Mouse (Mus musculus) hindbrain, embryonic 15.5 days (tissue): ENCODE results near the gene Cerkl. TPM values are rescaled to one million over a fixed set of nuclear protein-coding genes. Genes with fewer than 3 reads are reported as not detected.

Experiments
- ATAC-seq: fragments of 200-750 bp; cut with Nextera tagmentation; 2 replicates; pipeline ENCODE4 v1.8.0; 2017; ENCODE audit warnings: low read depth, moderate number of reproducible peaks, moderate TSS enrichment; ENCODE audit not compliant: low FRiP score
- H3K27ac ChIP-seq: fragments of 300-500 bp; sonication (generic); replicated peaks from 2 replicates; pipeline ENCODE4 v1.5.1; 2015; ENCODE audit warnings: mild to moderate bottlenecking, inconsistent platforms
- H3K27me3 ChIP-seq: fragments of 300-500 bp; sonication (generic); 2 replicates; pipeline ENCODE4 v1.6.1; 2015; ENCODE audit warnings: control low read depth, inconsistent platforms
- H3K36me3 ChIP-seq: fragments of 300-500 bp; sonication (generic); 2 replicates; pipeline ENCODE4 v1.6.1; 2015; ENCODE audit warnings: control low read depth, inconsistent platforms
- H3K4me1 ChIP-seq: fragments of 300-500 bp; sonication (generic); replicated peaks from 2 replicates; pipeline ENCODE4 v1.6.1; 2015; ENCODE audit warnings: control low read depth, inconsistent platforms
- H3K4me2 ChIP-seq: fragments of 300-500 bp; sonication (generic); 2 replicates; pipeline ENCODE4 v1.6.1; 2015; ENCODE audit warnings: moderate library complexity, mild to moderate bottlenecking, inconsistent platforms
- H3K4me3 ChIP-seq: fragments of 300-500 bp; sonication (generic); 2 replicates; pipeline ENCODE4 v1.5.1; 2015; ENCODE audit warnings: mild to moderate bottlenecking, inconsistent platforms
- H3K9ac ChIP-seq: fragments of 300-500 bp; sonication (generic); 2 replicates; pipeline ENCODE4 v1.6.1; 2015; ENCODE audit warnings: inconsistent platforms
- H3K9me3 ChIP-seq: fragments of 300-500 bp; sonication (generic); 2 replicates; pipeline ENCODE4 v1.6.1; 2016; ENCODE audit warnings: control low read depth, inconsistent platforms
- WGBS: fragments of 180-500 bp; shearing (Covaris S2); methylation state at CpG from one replicate; pipeline ENCODE4 v1.1.7; 2015; 5-methylcytosine and 5-hydroxymethylcytosine counted together
- polyA plus RNA-seq: library from polyadenylated mRNA; unstranded; fragments of >200 nt; fragmentation: Nextera tagmentation; extraction: Ambion mirVana; gene quantifications from 2 replicates; pipeline ENCODE4 v1.2.1, GENCODE M21; 2015

Gene Cerkl
- polyA plus RNA-seq, 1 experiment from 2014 or later = 2.5 TPM

DNA sequence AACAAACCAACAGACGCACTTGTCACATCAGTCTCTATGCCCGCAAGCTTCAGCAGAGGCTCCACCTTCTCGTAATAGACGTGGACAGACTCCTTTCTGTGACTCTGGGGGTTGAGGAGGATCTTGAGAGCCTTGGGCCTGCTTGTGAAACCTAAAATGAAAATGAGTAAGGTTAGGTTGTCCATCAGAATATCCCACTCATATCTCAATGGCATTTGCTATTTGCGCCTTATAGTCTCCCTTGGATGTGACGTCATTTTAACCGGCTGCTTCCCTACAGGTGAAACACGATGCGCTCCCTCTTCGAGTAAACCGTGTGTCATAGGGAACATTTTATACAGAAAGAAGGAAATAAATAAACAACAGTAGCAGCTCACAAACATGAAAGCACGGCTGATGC, 87.9 kb downstream of the Cerkl start:
- Histone ChIP-seq H3K9me3 (no peaks in the 10 kb centered on the region), H3K27ac (no peak overlapping the region), H3K27me3 (no peaks in the 10 kb centered on the region), H3K9ac (no peak overlapping the region), H3K4me3 (no peak overlapping the region), H3K4me1 (peaks cover 6% of the 10 kb centered on the region; the same call in 1 of the 2 replicates), H3K36me3 (no peaks in the 10 kb centered on the region), H3K4me2 (no peak overlapping the region)
- ATAC-seq = no peak
- WGBS = 85% methylated on average over 12 of the region's 12 CpGs

DNA sequence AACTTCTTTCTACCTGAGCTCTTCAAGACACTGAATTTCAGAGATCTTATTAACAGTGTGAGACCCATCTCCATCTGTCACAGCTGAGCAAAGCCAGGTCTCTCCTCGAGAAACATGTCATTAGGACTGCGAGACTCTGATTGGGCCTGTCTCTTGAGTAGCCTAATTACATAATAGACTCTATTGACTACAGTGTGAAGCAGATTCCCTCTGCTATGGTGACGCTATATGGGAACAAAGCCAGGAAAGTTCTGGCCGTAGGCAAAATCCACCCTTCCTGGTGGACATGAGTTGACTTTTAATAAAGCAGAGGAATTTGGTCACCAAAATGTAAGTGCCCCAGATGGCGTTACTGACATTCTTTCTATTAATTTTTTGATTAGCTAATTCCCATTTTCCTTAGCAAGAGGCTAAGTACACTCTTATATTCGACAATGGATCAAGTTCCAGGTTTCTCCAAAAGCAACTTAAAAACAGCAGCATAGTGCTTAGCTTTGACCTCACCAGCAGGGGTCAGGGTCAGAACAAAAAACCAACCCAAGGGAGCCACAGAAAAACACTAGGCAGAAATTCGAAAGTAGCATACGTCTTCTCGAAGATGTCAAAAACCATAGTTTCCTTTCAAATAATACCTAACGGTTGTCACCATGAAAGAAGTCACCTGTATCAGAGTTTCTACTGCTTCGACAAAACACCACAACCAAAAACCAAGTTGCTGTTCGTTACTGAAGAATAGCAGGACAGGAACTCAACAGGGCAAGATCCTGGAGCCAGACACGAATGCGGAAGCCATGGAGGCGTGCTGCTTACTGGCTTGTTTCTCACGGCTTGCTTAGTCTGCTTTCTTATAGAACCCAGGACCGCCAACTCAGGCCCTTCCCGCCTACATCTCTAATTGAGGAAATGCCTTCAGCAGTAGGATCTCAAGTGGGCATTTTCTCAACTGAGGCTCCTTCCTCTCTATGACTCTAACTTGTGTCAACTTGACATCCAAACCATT, 88.8 kb downstream of the Cerkl start:
- H3K4me1 ChIP-seq = peaks cover 6% of the 10 kb centered on the region; the same call in 1 of the 2 replicates
- no peak overlapping the region for H3K27ac ChIP-seq
- WGBS = 62% methylated on average over 18 of the region's 18 CpGs
- H3K4me3 ChIP-seq = no peak overlapping the region
- ATAC-seq = peak; percentile 75; the same call in 1 of the 2 replicates
- H3K4me2 ChIP-seq = no peak overlapping the region
- H3K9ac ChIP-seq = no peak overlapping the region
- H3K27me3 ChIP-seq = no peaks in the 10 kb centered on the region
- no peaks in the 10 kb centered on the region for H3K9me3 ChIP-seq
- no peaks in the 10 kb centered on the region for H3K36me3 ChIP-seq

DNA sequence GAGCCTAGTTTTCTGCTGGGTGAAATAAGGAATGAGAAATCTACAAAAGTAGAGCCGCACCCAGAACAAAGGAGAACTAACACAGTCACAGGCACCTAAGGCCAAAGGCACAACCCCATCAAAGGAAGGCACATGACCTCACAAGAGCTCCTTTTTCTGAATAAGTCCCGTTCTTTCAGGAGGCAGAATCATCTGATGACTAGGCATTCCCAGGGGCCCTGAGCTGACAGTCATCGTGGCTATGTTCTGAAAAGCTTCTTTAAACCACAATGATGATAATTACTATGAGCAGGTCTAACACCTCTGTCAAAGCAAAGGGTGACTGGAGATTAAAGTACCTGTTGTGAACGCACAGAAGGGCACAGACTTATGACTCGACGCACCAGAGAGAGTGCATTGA, 92.7 kb downstream of the Cerkl start:
- Histone ChIP-seq H3K27me3 (no peaks in the 10 kb centered on the region), H3K9ac (no peak overlapping the region), H3K9me3 (no peaks in the 10 kb centered on the region), H3K27ac (no peak overlapping the region), H3K4me2 (no peak overlapping the region), H3K4me1 (peaks cover 6% of the 10 kb centered on the region; the same call in 1 of the 2 replicates), H3K36me3 (no peaks in the 10 kb centered on the region), H3K4me3 (no peak overlapping the region)
- 67% methylated on average over 6 of the region's 6 CpGs for WGBS
- ATAC-seq = no peak

DNA sequence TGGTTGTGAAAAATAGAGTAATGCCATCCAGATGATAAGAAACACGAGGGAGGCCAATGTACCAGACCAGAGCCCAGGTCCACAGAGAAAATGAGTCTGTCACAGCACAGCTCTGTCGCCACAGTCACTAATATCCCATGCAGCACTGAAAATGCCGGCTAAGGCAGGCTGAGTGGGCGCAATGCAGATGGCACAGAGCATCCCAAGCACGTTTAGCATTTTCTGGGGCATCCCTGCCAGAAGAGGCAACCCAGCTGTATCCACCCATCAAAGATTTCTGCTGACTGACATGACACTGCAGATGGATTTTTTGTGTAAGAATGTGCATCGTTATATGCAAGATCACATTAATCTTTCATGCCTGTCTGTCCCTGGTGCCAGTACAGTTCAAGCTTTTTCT, 94.6 kb downstream of the Cerkl start:
- no peaks in the 10 kb centered on the region for H3K9me3 ChIP-seq
- no peaks in the 10 kb centered on the region for H3K27me3 ChIP-seq
- H3K4me2 ChIP-seq = no peak overlapping the region
- no peak for ATAC-seq
- no peak overlapping the region for H3K4me3 ChIP-seq
- H3K27ac ChIP-seq = no peak overlapping the region
- WGBS = 45% methylated on average over 6 of the region's 6 CpGs
- H3K9ac ChIP-seq = no peak overlapping the region
- no peaks in the 10 kb centered on the region for H3K36me3 ChIP-seq
- H3K4me1 ChIP-seq = no peaks in the 10 kb centered on the region

DNA sequence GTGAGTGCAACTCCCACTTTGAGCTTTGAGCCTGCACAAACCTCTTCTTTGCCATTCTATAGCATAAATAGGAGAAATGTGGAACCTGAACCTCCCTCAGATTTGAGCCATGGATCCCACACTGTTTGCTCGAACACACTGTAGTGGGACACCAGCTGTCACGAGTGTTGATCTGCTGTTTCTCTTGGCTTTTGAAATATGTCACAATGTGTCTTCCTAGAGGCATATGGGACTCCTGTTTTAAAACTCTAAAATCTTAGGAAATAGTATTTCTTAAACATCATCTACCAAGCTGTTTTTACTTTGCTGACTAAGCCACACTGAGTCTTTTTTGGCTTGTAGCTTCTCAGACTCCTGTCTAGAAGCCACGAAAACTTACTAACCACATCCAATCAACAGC, 98.8 kb downstream of the Cerkl start:
- H3K9me3 ChIP-seq = no peaks in the 10 kb centered on the region
- H3K4me1 ChIP-seq = no peaks in the 10 kb centered on the region
- no peak overlapping the region for H3K9ac ChIP-seq
- no peak overlapping the region for H3K4me2 ChIP-seq
- no peaks in the 10 kb centered on the region for H3K36me3 ChIP-seq
- no peak overlapping the region for H3K4me3 ChIP-seq
- no peaks in the 10 kb centered on the region for H3K27me3 ChIP-seq
- no peak overlapping the region for H3K27ac ChIP-seq
- no peak for ATAC-seq
- WGBS = 89% methylated on average over 3 of the region's 3 CpGs

DNA sequence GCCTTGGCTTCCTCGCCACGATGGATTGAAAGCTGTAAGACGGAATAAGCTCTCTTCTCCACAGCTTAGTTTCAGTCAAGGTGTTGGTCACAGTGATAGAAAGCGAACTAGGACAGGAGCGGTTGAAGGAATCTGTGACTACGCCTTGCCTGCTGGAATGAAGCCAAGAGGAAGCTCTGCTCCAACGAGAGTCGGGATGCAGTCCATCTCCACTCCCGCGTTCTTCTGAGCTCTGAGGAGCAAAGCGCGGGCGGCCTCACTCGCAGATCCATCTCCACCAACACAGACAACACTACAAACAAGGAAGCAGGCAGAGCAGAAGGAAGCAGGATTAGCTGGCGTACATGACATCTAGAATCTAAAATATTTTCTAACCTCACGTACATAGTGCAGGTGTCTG, 101.8 kb downstream of the Cerkl start:
- no peak for ATAC-seq
- no peak overlapping the region for H3K4me2 ChIP-seq
- no peak overlapping the region for H3K4me3 ChIP-seq
- no peaks in the 10 kb centered on the region for H3K36me3 ChIP-seq
- no peaks in the 10 kb centered on the region for H3K9me3 ChIP-seq
- H3K4me1 ChIP-seq = peaks cover 7% of the 10 kb centered on the region
- WGBS = 95% methylated on average over 16 of the region's 16 CpGs
- H3K9ac ChIP-seq = no peak overlapping the region
- no peaks in the 10 kb centered on the region for H3K27me3 ChIP-seq
- H3K27ac ChIP-seq = no peak overlapping the region

DNA sequence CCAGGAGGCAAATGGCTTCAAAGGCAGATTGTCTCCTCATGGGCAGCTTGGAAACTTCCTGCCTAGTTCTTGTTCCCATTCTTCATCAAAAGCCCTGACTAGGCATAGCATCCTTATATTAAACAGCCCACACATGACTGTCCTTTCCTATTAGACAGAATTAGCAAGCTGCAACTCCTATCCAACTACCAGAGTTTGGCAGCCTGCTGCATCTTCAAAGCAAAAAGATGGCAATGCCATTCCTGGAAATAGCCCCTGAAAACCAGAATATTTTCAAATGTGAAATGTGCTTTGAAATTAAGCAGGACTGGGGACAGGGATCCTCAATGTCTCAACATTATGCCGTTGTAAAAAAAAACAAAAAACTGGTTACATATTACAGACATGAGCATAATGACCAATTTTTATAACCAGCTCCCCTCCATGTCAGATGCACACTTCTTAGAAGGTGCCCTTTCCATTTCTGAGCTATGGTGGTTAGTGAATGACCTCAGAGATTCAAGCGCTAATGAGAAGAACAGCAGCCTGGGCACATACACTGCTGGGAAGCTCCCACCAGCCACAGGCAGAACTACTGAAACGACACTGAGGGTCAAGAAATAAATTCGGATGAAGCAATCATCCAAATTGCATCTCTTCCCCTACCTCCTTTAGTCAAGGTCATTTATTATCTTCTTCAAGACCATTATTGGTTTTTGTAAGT, 104.3 kb downstream of the Cerkl start:
- H3K4me1 ChIP-seq = peaks cover 7% of the 10 kb centered on the region
- no peaks in the 10 kb centered on the region for H3K27me3 ChIP-seq
- H3K4me2 ChIP-seq = no peak overlapping the region
- H3K36me3 ChIP-seq = no peaks in the 10 kb centered on the region
- no peak overlapping the region for H3K4me3 ChIP-seq
- peak overlapping the region; percentile 48; the same call in 1 of the 2 replicates for H3K27ac ChIP-seq
- no peaks in the 10 kb centered on the region for H3K9me3 ChIP-seq
- H3K9ac ChIP-seq = no peak overlapping the region
- 70% methylated on average over 4 of the region's 4 CpGs for WGBS
- 0 out of 2 replicates have a peak, but pooled peaks have one; percentile 48 for ATAC-seq

DNA sequence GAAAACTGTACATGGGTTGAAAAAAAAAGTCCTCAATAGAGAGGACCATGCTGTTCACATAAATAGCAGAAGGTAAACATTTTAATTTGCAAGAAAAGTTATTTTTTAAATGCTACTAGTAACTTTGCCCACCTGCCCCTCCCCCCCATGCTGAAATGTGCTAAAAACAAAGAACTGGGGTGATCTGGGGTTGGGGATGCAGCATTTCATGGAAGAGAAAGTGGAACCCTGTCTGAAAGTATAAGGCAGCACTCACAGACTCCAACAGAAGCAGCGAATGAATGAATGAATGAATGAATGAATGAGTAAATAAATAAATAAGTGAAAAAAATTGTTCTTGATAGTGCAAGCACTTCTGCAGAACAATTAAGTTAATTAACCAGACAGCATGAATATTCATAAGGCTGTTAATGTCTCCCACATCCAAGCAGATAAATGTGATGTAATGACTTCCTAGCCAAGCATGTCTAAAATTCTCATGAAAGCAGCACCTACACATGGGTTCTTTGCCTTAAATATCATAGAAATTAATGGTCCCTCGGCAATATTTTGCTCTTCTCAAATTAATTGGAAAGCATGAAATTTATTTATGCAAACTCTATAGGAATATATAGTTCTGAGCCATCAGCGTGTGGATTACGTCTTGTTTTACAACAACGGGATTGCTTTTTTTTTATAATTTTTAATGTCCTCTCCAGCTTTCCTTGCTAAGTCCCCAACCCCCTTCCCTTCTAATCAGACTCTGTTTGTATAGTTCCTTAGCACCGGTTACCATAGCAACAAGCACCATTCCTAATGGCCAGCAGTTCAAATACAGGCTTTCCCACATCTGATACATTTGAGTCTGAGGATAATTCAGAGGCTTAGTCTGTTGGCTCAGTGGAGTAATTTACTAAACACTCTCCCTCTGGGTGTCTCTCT, 105.1 kb downstream of the Cerkl start:
- Histone ChIP-seq H3K27ac (peak overlapping the region; percentile 48; the same call in 1 of the 2 replicates), H3K9ac (no peak overlapping the region), H3K4me2 (no peak overlapping the region), H3K4me3 (no peak overlapping the region), H3K27me3 (no peaks in the 10 kb centered on the region), H3K36me3 (no peaks in the 10 kb centered on the region), H3K9me3 (no peaks in the 10 kb centered on the region), H3K4me1 (peaks cover 7% of the 10 kb centered on the region)
- peak; percentile 72; the same call in 1 of the 2 replicates for ATAC-seq
- WGBS = 54% methylated on average over 6 of the region's 6 CpGs

DNA sequence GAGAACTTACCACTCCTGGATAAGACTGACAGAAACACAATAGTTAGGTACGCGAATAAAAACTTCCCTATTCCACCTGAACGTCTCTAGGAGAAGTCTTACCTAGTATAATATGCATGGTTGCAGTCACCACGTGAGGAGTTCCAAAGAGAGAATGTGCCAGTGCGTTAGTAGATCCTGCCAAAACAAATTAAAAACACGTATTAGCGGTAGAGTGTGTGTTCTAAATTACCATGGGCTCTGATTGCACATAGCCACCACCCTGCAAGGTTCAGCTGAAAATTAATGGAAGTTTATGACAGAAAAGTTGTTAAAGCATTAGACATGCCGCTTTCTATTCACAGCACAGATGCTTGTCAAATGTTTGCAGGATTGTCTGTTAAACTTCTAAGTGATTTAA, 113.5 kb downstream of the Cerkl start:
- 84% methylated on average over 8 of the region's 8 CpGs for whole genome bisulfite sequencing
- Histone ChIP-seq H3K4me2 (no peak overlapping the region), H3K27ac (no peak overlapping the region), H3K27me3 (no peaks in the 10 kb centered on the region), H3K9ac (no peak overlapping the region), H3K9me3 (no peaks in the 10 kb centered on the region), H3K4me1 (no peaks in the 10 kb centered on the region), H3K36me3 (no peaks in the 10 kb centered on the region), H3K4me3 (no peak overlapping the region)
- no peak for ATAC-seq

DNA sequence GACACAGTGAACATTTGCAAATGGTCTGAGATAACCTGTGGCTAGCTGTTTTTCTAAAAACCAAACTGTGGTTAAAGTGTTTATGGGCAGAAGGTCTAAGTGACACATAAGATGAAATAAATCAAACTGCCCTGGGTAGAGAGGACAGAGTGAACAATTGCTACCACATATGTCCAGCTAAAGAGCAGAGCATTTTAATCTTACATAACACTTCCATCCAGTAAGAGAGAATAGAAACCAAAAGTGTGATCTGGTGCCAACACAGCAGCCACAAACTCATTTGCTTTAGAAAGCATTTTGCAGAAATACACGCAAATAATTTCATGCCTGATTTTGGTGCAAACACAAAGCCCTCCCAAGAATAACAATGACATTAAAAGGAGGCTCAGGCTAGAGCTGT, 117.6 kb downstream of the Cerkl start:
- Histone ChIP-seq H3K36me3 (no peaks in the 10 kb centered on the region), H3K9ac (no peak overlapping the region), H3K4me2 (no peak overlapping the region), H3K4me1 (no peaks in the 10 kb centered on the region), H3K27me3 (no peaks in the 10 kb centered on the region), H3K4me3 (no peak overlapping the region), H3K9me3 (no peaks in the 10 kb centered on the region), H3K27ac (no peak overlapping the region)
- 36% methylated on average over 1 of the region's 1 CpGs for WGBS
- ATAC-seq = no peak

DNA sequence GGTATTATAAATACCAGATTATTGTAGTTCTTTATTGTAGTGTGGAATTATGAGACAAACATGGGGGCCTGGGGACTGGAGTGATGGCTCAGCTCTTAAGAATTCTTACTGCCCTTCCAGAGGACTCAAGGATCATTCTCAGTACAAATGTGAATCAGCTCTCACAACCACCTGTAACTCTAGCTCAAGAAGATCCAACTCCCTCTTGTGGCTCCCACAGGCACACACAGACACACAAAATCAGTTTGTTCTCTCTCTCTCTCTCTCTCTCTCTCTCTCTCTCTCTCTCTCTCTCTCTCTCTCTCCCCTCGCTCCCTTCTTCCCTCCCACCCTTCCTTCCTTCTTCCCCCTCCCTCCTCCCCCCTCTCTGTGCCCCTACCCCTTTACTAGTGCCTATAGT, 120.4 kb downstream of the Cerkl start:
- ATAC-seq = no peak
- no peaks in the 10 kb centered on the region for H3K4me1 ChIP-seq
- no peak overlapping the region for H3K9ac ChIP-seq
- no peaks in the 10 kb centered on the region for H3K27me3 ChIP-seq
- H3K9me3 ChIP-seq = no peaks in the 10 kb centered on the region
- no peak overlapping the region for H3K4me3 ChIP-seq
- no peaks in the 10 kb centered on the region for H3K36me3 ChIP-seq
- 81% methylated on average over 1 of the region's 1 CpGs for WGBS
- no peak overlapping the region for H3K27ac ChIP-seq
- no peak overlapping the region for H3K4me2 ChIP-seq
